Mouse (Mus musculus): ENCODE data around the gene Sf3b4. TPM values are rescaled to one million over a fixed set of nuclear protein-coding genes. Genes with fewer than 3 reads are reported as not detected.

Gene Sf3b4
- 220 and 235 TPM in 2 replicates for polyA plus RNA-seq (2014; fragmentation: Nextera tagmentation; extraction: Ambion mirVana)

DNA sequence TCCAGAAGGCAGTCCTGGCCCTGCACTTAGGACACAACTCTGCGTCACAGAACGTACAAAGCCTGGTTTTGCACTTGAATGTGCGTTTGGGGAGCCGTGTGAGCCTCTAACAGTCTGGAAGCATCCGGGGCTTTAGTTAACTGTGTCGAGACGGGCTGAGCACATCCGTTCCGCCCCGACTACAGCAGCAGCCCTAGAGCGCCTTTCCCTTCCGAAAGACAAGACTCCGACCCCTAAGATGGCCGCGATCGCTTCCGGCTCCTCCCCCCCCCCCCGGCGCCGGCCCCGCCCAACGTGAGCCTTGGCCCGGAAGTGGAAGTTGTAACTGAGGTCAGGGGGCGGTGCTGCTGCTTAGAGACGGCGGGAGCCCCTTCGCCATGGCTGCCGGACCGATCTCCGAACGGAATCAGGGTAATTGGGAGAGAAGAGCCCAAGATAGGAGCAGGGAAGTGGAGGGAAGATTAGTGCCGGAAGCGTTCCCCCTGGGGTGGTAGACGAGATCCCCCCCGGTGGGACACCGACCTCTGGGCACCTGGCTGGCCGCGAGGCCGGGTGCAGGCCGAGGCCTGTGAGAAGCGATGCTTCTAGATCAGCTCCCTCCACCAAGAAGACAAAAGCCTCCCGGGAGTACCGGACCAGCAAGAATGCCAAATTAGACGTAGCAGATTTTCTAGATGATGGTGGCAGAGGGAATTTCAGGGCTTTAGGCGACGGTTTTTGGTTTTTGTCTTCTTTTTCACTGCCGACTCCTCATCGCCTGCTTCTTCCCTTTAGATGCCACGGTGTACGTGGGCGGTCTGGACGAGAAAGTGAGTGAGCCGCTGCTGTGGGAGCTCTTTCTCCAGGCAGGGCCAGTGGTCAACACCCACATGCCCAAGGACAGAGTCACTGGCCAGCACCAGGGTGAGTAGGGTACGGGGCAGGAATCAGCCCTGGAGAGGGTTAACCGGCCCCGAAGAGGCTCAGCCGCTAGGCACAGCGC lies at the start of gene Sf3b4:
Gene Sf3b4, plus strand, starts transcription at position 136 of the 982 bp plus-strand sequence.
- peak within 1 kb of the TSS; percentile 99 for H3K27ac ChIP-seq (ENCODE audit: low read depth, low read length)
- WGBS: under 1% methylated on average over 58 of the region's 58 CpGs
- H3K9ac ChIP-seq (ENCODE audit: low read depth, low read length): peak within 1 kb of the TSS; percentile 94
- H3K4me3 ChIP-seq (ENCODE audit: low read length): peak within 1 kb of the TSS; percentile 94
- no peaks in the 10 kb centered on the region for H3K27me3 ChIP-seq (ENCODE audit: control insufficient read depth, insufficient read depth, low read length)
- peaks cover 6% of the 10 kb centered on the region; the same call in 1 of the 2 replicates for H3K4me1 ChIP-seq (ENCODE audit: control insufficient read depth, insufficient read depth, low read length)
- H3K36me3 ChIP-seq (ENCODE audit: control insufficient read depth, insufficient read depth, low read length): peaks cover 38% of the 10 kb centered on the region
- H3K4me2 ChIP-seq (replicated peaks; ENCODE audit: low read depth, low read length): peak within 1 kb of the TSS; percentile 80
- peak; percentile 94 for ATAC-seq (ENCODE audit: low FRiP score, low TSS enrichment)
- H3K9me3 ChIP-seq (ENCODE audit: control insufficient read depth, low read length): no peaks in the 10 kb centered on the region

DNA sequence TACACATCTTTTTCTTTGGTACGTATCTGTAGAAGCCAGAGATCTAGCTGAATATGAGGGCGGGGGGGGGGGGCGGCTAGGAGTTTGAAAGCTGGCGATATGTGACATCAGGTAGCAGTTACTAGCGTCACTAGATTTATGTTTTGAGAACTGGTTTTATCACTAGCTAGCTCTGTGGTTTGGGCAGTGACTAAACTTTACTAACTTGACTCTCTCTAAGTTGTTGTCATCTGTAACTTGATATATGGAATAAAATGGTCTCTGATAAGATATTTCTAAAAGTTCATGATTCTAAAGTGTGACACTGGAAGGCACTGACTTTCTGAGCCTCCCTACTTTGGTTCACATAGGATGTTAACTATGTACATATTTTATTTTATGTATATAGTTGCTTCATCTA lies 47.9 kb upstream of the Sf3b4 start:
- Histone ChIP-seq H3K27me3 (ENCODE audit: control insufficient read depth, insufficient read depth, low read length) (no peaks in the 10 kb centered on the region), H3K9ac (ENCODE audit: low read depth, low read length) (no peak overlapping the region), H3K4me3 (ENCODE audit: low read length) (no peak overlapping the region), H3K9me3 (ENCODE audit: control insufficient read depth, low read length) (no peaks in the 10 kb centered on the region), H3K27ac (ENCODE audit: low read depth, low read length) (no peak overlapping the region), H3K4me1 (ENCODE audit: control insufficient read depth, insufficient read depth, low read length) (no peaks in the 10 kb centered on the region), H3K4me2 (replicated peaks; ENCODE audit: low read depth, low read length) (no peak overlapping the region), H3K36me3 (ENCODE audit: control insufficient read depth, insufficient read depth, low read length) (no peaks in the 10 kb centered on the region)
- no peak for ATAC-seq (ENCODE audit: low FRiP score, low TSS enrichment)
- WGBS: 80% methylated on average over 5 of the region's 5 CpGs

DNA sequence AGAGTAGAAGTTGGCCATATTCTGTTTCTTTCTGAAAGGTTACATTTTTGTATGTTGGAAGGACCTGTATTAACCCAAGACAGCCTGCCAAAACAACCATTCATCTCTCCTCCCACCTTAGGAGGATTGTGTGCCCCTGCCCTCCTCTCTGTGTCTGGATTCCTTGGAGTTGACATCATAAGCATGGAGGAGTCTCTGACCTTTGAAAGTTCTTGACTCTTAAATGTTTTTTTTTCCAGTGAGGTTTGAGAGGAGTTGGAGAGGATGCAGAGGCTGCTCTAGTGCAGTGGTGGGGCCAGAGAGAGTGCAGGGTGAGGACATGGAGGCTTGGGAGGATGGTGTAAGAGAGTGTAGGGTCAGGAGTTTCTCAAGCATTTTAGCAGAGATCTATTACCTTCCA lies 44.0 kb upstream of the Sf3b4 start:
- H3K9ac ChIP-seq (ENCODE audit: low read depth, low read length): no peak overlapping the region
- H3K4me2 ChIP-seq (replicated peaks; ENCODE audit: low read depth, low read length): no peak overlapping the region
- no peaks in the 10 kb centered on the region for H3K9me3 ChIP-seq (ENCODE audit: control insufficient read depth, low read length)
- H3K27ac ChIP-seq (ENCODE audit: low read depth, low read length): no peak overlapping the region
- no peaks in the 10 kb centered on the region for H3K27me3 ChIP-seq (ENCODE audit: control insufficient read depth, insufficient read depth, low read length)
- H3K4me3 ChIP-seq (ENCODE audit: low read length): no peak overlapping the region
- peak; percentile 57; the same call in 1 of the 2 replicates for ATAC-seq (ENCODE audit: low FRiP score, low TSS enrichment)
- H3K4me1 ChIP-seq (ENCODE audit: control insufficient read depth, insufficient read depth, low read length): no peaks in the 10 kb centered on the region
- no peaks in the 10 kb centered on the region; the same call in 1 of the 2 replicates for H3K36me3 ChIP-seq (ENCODE audit: control insufficient read depth, insufficient read depth, low read length)

DNA sequence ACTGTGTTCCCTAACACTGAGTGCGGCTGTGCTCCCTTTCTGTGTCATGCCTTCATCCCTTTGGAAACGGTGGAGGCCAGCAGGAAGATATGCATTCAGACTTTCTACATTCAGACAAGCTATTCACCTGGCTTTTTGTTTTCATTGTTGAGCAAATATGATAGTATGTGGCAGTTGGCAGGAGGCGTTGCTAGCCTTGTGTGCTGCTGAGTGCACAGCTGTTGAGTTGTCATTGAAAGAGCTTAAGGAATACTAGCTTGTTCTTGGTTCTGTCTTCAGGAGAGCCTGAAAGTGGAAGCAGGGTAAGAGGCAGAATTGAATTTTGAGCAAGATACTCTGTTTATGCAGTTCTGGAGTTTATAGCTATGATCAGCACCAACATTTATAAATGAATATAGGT lies 39.7 kb upstream of the Sf3b4 start:
- H3K4me2 ChIP-seq (replicated peaks; ENCODE audit: low read depth, low read length): no peak overlapping the region
- no peak overlapping the region for H3K27ac ChIP-seq (ENCODE audit: low read depth, low read length)
- no peaks in the 10 kb centered on the region for H3K27me3 ChIP-seq (ENCODE audit: control insufficient read depth, insufficient read depth, low read length)
- ATAC-seq (ENCODE audit: low FRiP score, low TSS enrichment): no peak
- no peak overlapping the region for H3K4me3 ChIP-seq (ENCODE audit: low read length)
- H3K4me1 ChIP-seq (ENCODE audit: control insufficient read depth, insufficient read depth, low read length): no peaks in the 10 kb centered on the region
- H3K36me3 ChIP-seq (ENCODE audit: control insufficient read depth, insufficient read depth, low read length): peaks cover 8% of the 10 kb centered on the region; the same call in 1 of the 2 replicates
- H3K9ac ChIP-seq (ENCODE audit: low read depth, low read length): no peak overlapping the region
- no peaks in the 10 kb centered on the region for H3K9me3 ChIP-seq (ENCODE audit: control insufficient read depth, low read length)
- WGBS: 96% methylated on average over 3 of the region's 3 CpGs

DNA sequence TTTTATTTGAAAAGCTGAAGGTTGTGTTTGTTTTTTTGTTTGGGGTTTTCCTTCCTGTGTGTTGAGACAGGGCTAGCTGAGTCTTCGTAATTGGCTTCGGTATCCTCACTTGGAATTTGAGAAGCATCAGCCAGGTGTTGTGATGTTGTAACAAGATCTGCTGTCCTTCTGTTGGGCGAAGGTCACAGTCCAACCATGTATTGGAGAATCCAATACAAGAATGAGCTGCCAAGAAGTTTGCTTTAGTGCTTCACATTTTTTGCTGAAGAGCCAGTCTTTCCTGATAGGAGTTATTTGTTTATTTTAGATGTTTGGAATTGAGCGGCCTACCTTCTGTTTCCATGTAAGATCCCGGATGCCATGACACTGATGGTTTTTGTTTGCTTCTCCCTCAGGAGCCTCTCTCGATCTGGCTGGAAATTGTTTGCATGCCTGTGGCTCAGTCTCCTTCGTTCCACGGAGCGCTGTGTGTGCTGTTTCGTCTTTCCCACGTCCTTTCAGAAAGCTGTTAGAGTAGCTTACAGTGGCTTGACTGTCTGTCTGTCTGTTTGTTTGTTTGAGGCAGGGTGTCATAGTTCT lies 38.7 kb upstream of the Sf3b4 start:
- 59% methylated on average over 11 of the region's 11 CpGs for WGBS
- Histone ChIP-seq H3K27me3 (ENCODE audit: control insufficient read depth, insufficient read depth, low read length) (no peaks in the 10 kb centered on the region), H3K9me3 (ENCODE audit: control insufficient read depth, low read length) (no peaks in the 10 kb centered on the region), H3K36me3 (ENCODE audit: control insufficient read depth, insufficient read depth, low read length) (peaks cover 9% of the 10 kb centered on the region; the same call in 1 of the 2 replicates), H3K4me1 (ENCODE audit: control insufficient read depth, insufficient read depth, low read length) (no peaks in the 10 kb centered on the region), H3K9ac (ENCODE audit: low read depth, low read length) (no peak overlapping the region), H3K4me2 (replicated peaks; ENCODE audit: low read depth, low read length) (no peak overlapping the region), H3K27ac (ENCODE audit: low read depth, low read length) (no peak overlapping the region), H3K4me3 (ENCODE audit: low read length) (no peak overlapping the region)
- no peak for ATAC-seq (ENCODE audit: low FRiP score, low TSS enrichment)

GRCm38 (mm10) chr3:96135011-96135410 lies 37.1 kb upstream of the Sf3b4 start:
- ATAC-seq (ENCODE audit: low FRiP score, low TSS enrichment): no peak
- no peaks in the 10 kb centered on the region for H3K4me1 ChIP-seq (ENCODE audit: control insufficient read depth, insufficient read depth, low read length)
- H3K9ac ChIP-seq (ENCODE audit: low read depth, low read length): no peak overlapping the region
- 69% methylated on average over 3 of the region's 3 CpGs for WGBS
- H3K27ac ChIP-seq (ENCODE audit: low read depth, low read length): no peak overlapping the region
- H3K9me3 ChIP-seq (ENCODE audit: control insufficient read depth, low read length): no peaks in the 10 kb centered on the region
- H3K27me3 ChIP-seq (ENCODE audit: control insufficient read depth, insufficient read depth, low read length): no peaks in the 10 kb centered on the region
- H3K36me3 ChIP-seq (ENCODE audit: control insufficient read depth, insufficient read depth, low read length): peaks cover 9% of the 10 kb centered on the region; the same call in 1 of the 2 replicates
- no peak overlapping the region for H3K4me2 ChIP-seq (replicated peaks; ENCODE audit: low read depth, low read length)
- H3K4me3 ChIP-seq (ENCODE audit: low read length): no peak overlapping the region

GRCm38 (mm10) chr3:96147950-96148349 lies 24.2 kb upstream of the Sf3b4 start:
- Histone ChIP-seq H3K27ac (ENCODE audit: low read depth, low read length) (no peak overlapping the region), H3K4me3 (ENCODE audit: low read length) (no peak overlapping the region), H3K9ac (ENCODE audit: low read depth, low read length) (no peak overlapping the region), H3K36me3 (ENCODE audit: control insufficient read depth, insufficient read depth, low read length) (peaks cover 51% of the 10 kb centered on the region), H3K4me1 (ENCODE audit: control insufficient read depth, insufficient read depth, low read length) (no peaks in the 10 kb centered on the region), H3K27me3 (ENCODE audit: control insufficient read depth, insufficient read depth, low read length) (no peaks in the 10 kb centered on the region), H3K4me2 (replicated peaks; ENCODE audit: low read depth, low read length) (no peak overlapping the region), H3K9me3 (ENCODE audit: control insufficient read depth, low read length) (no peaks in the 10 kb centered on the region)
- ATAC-seq (ENCODE audit: low FRiP score, low TSS enrichment): no peak
- WGBS: 29% methylated on average over 5 of the region's 5 CpGs

DNA sequence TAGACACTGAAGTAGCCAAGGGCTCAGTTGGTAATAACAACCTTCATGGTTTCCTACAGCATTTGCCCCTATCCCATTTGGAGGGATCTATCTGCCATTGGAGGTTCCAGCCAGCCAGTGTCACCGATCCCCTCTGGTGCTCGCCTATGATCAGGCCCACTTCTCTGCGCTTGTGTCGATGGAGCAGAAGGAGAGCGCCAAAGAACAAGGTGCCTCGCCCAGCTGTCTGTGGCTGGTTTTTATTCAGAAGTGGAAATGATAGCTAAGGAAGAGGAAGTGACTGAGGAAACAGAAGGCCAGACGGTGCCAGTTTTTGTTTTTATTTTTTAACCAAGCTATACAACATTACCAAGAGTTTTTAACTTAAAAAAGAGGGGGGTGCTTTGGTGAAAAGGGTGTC lies 20.3 kb upstream of the Sf3b4 start:
- no peak overlapping the region for H3K9ac ChIP-seq (ENCODE audit: low read depth, low read length)
- H3K27me3 ChIP-seq (ENCODE audit: control insufficient read depth, insufficient read depth, low read length): no peaks in the 10 kb centered on the region
- no peak overlapping the region for H3K27ac ChIP-seq (ENCODE audit: low read depth, low read length)
- H3K36me3 ChIP-seq (ENCODE audit: control insufficient read depth, insufficient read depth, low read length): peaks cover 57% of the 10 kb centered on the region
- no peak overlapping the region for H3K4me2 ChIP-seq (replicated peaks; ENCODE audit: low read depth, low read length)
- WGBS: 84% methylated on average over 7 of the region's 7 CpGs
- H3K9me3 ChIP-seq (ENCODE audit: control insufficient read depth, low read length): no peaks in the 10 kb centered on the region
- H3K4me1 ChIP-seq (ENCODE audit: control insufficient read depth, insufficient read depth, low read length): no peaks in the 10 kb centered on the region
- no peak overlapping the region for H3K4me3 ChIP-seq (ENCODE audit: low read length)
- ATAC-seq (ENCODE audit: low FRiP score, low TSS enrichment): no peak

GRCm38 (mm10) chr3:96152611-96153010 lies 19.5 kb upstream of the Sf3b4 start:
- Histone ChIP-seq H3K4me1 (ENCODE audit: control insufficient read depth, insufficient read depth, low read length) (no peaks in the 10 kb centered on the region), H3K27ac (ENCODE audit: low read depth, low read length) (no peak overlapping the region), H3K9ac (ENCODE audit: low read depth, low read length) (no peak overlapping the region), H3K4me2 (replicated peaks; ENCODE audit: low read depth, low read length) (no peak overlapping the region), H3K9me3 (ENCODE audit: control insufficient read depth, low read length) (no peaks in the 10 kb centered on the region), H3K4me3 (ENCODE audit: low read length) (no peak overlapping the region), H3K36me3 (ENCODE audit: control insufficient read depth, insufficient read depth, low read length) (peaks cover 57% of the 10 kb centered on the region), H3K27me3 (ENCODE audit: control insufficient read depth, insufficient read depth, low read length) (no peaks in the 10 kb centered on the region)
- 92% methylated on average over 5 of the region's 5 CpGs for WGBS
- ATAC-seq (ENCODE audit: low FRiP score, low TSS enrichment): no peak

Data from kidney, embryonic 14.5 days (tissue).